Mouse (Mus musculus) erythroblast, embryonic 14.5 days (primary cell): ENCODE data around the gene Bahcc1. TPM values are rescaled to one million over a fixed set of nuclear protein-coding genes. Genes with fewer than 3 reads are reported as not detected.

Experiments
- H3K27me3 ChIP-seq: 2 replicates; pipeline ENCODE4 v1.6.1; 2012; ENCODE audit warnings: inconsistent platforms; ENCODE audit not compliant: control insufficient read depth
- H3K36me3 ChIP-seq: 2 replicates; pipeline ENCODE4 v1.6.1; 2012; ENCODE audit warnings: mild to moderate bottlenecking, inconsistent platforms; ENCODE audit not compliant: control insufficient read depth
- H3K4me1 ChIP-seq: 2 replicates; pipeline ENCODE4 v1.6.1; 2012; ENCODE audit warnings: inconsistent platforms; ENCODE audit not compliant: control insufficient read depth
- H3K4me3 ChIP-seq: replicated peaks from 2 replicates; pipeline ENCODE3; 2012; ENCODE audit warnings: moderate library complexity, mild to moderate bottlenecking, inconsistent platforms
- H3K9me3 ChIP-seq: 2 replicates; pipeline ENCODE4 v1.6.1; 2012; ENCODE audit warnings: low read length, inconsistent platforms, mixed read lengths; ENCODE audit not compliant: control insufficient read depth
- GATA1 ChIP-seq: IDR thresholded peaks from 2 replicates; pipeline ENCODE4 v1.6.1; 2012; ENCODE audit warnings: low read length, inconsistent platforms, mixed read lengths
- TAL1 ChIP-seq: IDR thresholded peaks from 3 replicates; pipeline ENCODE4 v1.6.1; 2012; ENCODE audit warnings: low read length, inconsistent platforms, mixed read lengths
- polyA plus RNA-seq: library from polyadenylated mRNA; stranded (reverse); fragments of >175 nt; gene quantifications from 2 replicates; pipeline ENCODE4 v1.2.3, GENCODE M21; 2012

The Bahcc1 gene
- polyA plus RNA-seq = 0.17 and 0.21 TPM in 2 replicates

DNA sequence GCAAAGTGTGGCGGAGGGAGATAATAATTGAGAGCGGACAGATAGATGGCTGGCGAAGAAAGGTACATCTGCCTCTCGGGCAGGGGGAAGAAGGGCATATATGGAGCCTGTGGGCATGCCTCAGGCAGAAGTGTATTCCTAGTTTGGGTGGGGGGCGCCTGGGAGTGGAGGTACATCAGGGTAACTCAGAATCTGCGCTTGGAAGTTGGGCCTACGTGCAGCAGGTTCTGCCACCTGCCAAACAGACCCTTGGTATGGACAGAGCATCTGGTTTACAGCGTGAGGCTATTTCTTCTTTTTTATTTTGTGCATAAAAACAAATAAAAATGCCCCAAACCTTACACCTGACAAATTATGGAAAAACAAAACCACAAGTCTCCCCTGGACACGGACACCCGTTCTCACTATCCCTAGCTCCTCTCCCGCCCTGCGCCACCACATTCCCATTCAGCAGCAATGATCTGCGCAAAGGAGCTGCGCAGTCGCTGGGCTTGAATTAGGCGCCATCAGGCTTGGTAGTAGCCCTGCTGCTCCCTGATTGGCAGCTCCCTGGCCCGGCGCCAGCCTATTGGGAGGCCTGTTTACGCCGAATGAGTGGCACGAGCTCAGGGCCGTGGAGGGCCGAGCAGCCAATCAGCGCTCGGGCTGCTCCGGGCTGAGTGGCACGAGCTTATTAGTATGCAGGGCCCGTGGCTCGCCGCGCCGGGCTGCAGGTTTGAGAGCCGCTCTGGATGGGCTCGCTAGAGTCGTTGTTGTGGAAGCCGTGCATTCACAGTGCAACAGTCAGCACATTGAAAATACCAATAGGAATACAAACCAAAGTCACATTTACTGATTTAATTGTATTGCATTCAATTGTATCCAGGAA, at the start of gene Bahcc1:
Gene Bahcc1 (plus strand): TSS at position 718 of the 868 bp plus-strand sequence.
- Histone ChIP-seq H3K4me3 (peak within 1 kb of the TSS; percentile 55), H3K4me1 (peaks cover 63% of the 10 kb centered on the region), H3K36me3 (no peaks in the 10 kb centered on the region), H3K27me3 (peaks cover 100% of the 10 kb centered on the region), H3K9me3 (peaks cover 8% of the 10 kb centered on the region; the same call in 1 of the 2 replicates)
- no peak for TF ChIP-seq TAL1
- no peak for TF ChIP-seq GATA1

DNA sequence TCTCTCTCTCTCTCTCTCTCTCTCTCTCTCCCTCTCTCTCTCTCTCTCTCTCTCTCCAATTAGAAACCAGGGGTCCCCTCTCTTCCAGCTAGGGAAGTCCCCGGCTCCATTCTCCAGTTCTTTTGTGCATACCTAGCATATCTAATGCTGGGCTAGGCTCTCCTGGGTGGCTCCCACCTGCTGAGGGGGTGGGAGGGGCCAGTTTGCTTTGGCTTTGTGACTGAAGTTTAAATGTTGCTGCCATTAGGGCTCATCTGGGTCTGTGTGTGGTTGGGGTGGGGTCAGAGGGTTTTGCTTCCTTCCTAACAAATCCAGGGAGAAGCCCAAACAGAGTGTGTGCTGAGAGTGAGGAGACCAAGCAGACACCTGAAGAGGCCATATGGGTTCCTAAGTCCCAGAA, 49.6 kb upstream of the Bahcc1 start:
- H3K36me3 ChIP-seq = no peaks in the 10 kb centered on the region
- TF ChIP-seq GATA1 (no peak), TAL1 (no peak)
- peaks cover 61% of the 10 kb centered on the region for H3K27me3 ChIP-seq
- H3K9me3 ChIP-seq = no peaks in the 10 kb centered on the region; the same call in 1 of the 2 replicates
- H3K4me3 ChIP-seq = no peak overlapping the region
- H3K4me1 ChIP-seq = no peaks in the 10 kb centered on the region

DNA sequence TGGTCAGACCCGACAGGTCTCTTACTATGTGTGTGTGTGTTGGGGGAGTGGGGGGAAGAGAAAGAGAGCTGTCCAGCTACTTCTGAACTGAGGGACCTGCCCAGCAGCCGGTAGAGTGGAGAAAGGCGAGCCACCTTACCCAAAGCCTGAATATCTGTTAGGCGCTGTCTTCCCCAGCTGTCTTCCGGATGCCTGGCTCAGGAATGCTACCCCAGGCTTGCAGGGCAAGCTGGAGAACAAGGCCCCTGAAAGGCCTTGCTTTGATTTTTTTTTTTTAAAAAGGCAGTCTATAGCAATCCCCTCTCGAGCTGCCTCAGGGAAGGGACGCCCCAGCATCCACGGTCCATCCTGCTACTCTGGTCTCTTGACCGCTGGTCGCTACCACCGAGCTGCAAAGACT, 49.0 kb upstream of the Bahcc1 start:
- Histone ChIP-seq H3K27me3 (peaks cover 66% of the 10 kb centered on the region), H3K4me1 (no peaks in the 10 kb centered on the region), H3K36me3 (no peaks in the 10 kb centered on the region), H3K4me3 (no peak overlapping the region), H3K9me3 (no peaks in the 10 kb centered on the region; the same call in 1 of the 2 replicates)
- TF ChIP-seq GATA1 (no peak), TAL1 (no peak)

DNA sequence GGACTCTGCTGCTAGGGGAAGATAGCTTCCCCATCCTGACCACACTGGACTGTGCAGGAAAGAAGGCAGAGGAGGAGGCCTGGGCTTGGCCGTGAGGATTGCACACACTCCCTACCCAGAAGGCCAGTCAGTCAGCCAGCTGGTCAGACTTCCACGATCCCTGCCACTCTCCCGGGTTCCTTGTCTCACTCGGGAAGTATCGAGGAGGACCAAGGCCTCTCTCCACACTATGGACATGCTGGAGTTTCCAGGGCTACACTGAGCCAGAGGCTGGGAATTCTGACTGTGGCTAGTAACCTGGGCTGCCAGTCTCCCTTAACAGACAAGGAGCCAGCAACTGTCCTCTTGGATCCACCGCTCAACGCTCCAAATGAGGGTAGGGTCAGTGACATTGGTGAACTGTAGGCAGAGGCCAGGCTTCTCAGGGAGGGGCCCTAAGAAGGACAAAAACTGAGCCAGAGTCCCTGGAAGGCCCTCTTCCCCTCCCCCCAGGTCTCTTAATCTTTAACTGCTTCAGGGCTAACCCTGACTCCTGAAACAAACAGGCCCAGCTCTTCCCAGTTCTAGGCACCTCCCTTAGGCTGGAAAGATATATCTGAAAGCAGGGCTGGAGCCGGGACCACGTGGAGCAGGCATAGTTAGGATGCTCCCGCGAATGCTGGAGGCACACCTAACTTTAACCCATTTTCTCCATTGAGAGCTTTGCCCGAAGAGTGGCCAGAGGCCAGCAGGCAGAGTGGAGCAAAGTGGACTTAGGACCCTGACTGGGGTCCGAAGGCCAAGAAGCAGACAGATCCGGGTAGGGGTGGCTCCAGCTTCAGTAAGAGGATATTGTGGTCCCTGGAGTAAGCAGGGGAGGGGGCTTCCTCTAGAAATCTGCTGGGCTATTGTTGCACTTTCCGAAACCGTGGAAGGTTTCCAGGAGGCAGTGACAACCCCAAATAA, 48.1 kb upstream of the Bahcc1 start:
- TF ChIP-seq GATA1 (no peak), TAL1 (no peak)
- Histone ChIP-seq H3K4me3 (no peak overlapping the region), H3K36me3 (no peaks in the 10 kb centered on the region), H3K9me3 (no peaks in the 10 kb centered on the region; the same call in 1 of the 2 replicates), H3K4me1 (peaks cover 7% of the 10 kb centered on the region), H3K27me3 (peaks cover 76% of the 10 kb centered on the region)

DNA sequence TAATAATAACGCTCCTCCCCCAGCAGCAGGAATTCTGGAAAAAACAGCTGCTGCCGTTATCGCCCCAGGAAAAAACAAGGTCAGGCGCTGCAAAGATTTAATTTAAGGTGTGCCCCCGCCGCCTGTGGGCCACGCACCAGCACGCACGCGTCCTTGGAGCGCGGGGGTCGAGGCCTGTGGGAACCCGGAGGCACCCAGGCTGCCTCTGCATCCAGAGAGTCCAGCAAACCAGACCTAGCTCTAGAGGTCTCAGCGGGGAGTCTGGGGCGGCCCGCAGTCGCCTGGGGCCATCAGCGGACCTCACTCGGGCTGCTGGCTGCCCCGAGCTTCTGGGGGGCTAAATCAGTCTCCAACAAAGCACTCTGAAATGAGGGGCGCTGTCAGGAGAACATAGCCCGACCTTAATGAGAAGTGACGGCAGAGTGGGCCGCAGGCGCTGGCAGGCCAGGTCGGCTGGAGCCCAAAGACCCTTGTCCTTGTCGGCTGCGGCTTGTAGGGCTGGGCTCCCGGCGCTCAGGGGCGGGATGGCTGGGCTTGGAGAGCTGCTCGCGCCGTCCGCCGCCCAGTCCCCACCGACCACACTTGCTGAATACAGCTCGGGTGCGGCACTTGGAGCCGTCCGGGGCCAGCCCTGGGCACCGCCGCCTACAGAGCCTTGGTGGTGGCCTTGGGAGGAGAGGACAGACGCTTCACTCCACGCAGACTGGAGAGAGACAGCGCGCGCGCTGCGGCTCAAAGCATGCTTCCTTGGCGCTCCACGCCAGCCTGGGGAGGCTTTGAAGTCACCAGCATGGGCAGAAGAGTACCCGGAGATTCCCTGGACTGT, 47.2 kb upstream of the Bahcc1 start:
- H3K36me3 ChIP-seq = no peaks in the 10 kb centered on the region
- no peak for TF ChIP-seq GATA1
- no peak for TF ChIP-seq TAL1
- peaks cover 81% of the 10 kb centered on the region for H3K27me3 ChIP-seq
- H3K4me1 ChIP-seq = peaks cover 16% of the 10 kb centered on the region
- H3K9me3 ChIP-seq = peaks cover 2% of the 10 kb centered on the region; the same call in 1 of the 2 replicates
- H3K4me3 ChIP-seq = peak overlapping the region; percentile 29

DNA sequence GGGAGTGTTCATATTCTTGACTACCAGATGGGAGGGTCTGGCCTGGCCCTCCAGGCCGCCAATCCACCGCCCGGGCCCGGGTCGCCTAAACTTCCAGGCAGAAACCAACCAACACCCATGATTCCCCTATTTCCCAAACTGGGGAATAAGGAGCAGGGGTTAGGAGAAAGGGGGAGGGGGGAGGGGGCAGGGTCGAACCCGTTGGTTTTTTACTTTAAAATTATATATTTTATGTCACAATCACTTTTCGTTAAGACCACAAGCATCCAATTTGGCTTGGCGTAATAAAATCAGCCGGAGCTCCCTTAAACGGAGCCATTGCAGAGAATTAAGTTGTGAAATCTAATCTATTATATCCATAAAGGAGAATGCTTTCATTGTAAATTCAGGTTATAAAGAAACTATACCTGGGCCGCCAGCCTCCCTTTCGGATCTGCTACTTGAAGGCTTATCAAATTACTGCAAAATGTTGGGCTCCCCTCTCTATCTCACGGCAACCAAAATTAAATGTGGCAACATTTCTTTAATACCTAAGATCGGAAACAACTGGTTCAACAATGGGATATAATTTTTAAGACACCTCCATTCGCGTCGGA, 46.5 kb upstream of the Bahcc1 start:
- no peak for TF ChIP-seq TAL1
- peaks cover 18% of the 10 kb centered on the region for H3K4me1 ChIP-seq
- no peak overlapping the region for H3K4me3 ChIP-seq
- no peaks in the 10 kb centered on the region for H3K36me3 ChIP-seq
- H3K27me3 ChIP-seq = peaks cover 88% of the 10 kb centered on the region
- peaks cover 2% of the 10 kb centered on the region; the same call in 1 of the 2 replicates for H3K9me3 ChIP-seq

DNA sequence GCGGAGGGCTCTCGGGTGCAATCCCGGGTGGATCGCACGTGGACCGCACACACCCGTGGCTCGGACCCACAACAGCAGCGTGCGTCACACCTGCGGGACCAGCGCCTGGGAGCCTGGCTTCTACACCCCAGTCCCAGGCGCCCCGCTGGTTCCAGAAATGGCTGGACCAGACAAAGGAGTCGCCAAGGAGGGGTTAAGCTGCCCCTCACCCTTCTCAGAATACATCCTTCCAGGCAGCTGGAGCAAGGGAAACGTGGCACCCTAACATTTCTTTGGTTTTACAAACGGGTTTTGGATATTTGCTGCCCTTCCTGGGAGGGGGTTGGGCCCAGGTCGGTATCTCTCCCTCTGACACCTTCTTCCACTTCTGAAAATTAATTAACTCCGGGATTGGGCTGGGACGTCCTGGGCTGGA, 45.9 kb upstream of the Bahcc1 start:
- H3K4me3 ChIP-seq = no peak overlapping the region
- TF ChIP-seq GATA1 (no peak), TAL1 (no peak)
- H3K36me3 ChIP-seq = no peaks in the 10 kb centered on the region
- peaks cover 94% of the 10 kb centered on the region for H3K27me3 ChIP-seq
- peaks cover 2% of the 10 kb centered on the region; the same call in 1 of the 2 replicates for H3K9me3 ChIP-seq
- peaks cover 18% of the 10 kb centered on the region for H3K4me1 ChIP-seq
